Mouse (Mus musculus) cerebral cortex, adult 2 months (tissue): ENCODE measurements around the gene Wdr74.

Experiments used
- WGBS: fragments of 180-500 bp; shearing (Covaris S2); methylation state at CpG from one replicate; pipeline ENCODE4 v1.1.7; 2018; 5-methylcytosine and 5-hydroxymethylcytosine counted together

Gene Wdr74

GRCm38 (mm10) chr19:8735389-8736159 is at the start of gene Wdr74:
Gene Wdr74, plus strand, starts transcription at chr19:8735827.
- WGBS = 1% methylated on average over 32 of the region's 32 CpGs

- WGBS = 27% methylated on average over 9 of the region's 9 CpGs
Measured at GRCm38 (mm10) chr19:8691871-8692539, 43.6 kb upstream of the Wdr74 start.

- 91% methylated on average over 5 of the region's 5 CpGs for WGBS
Measured at GRCm38 (mm10) chr19:8692740-8693139, 42.9 kb upstream of the Wdr74 start.

GRCm38 (mm10) chr19:8695330-8695729 is 40.3 kb upstream of the Wdr74 start:
- WGBS = 43% methylated on average over 6 of the region's 6 CpGs

GRCm38 (mm10) chr19:8699652-8700051 is 36.0 kb upstream of the Wdr74 start:
- 86% methylated on average over 9 of the region's 9 CpGs for WGBS

GRCm38 (mm10) chr19:8702458-8702857 is 33.2 kb upstream of the Wdr74 start:
- 28% methylated on average over 3 of the region's 3 CpGs for WGBS

GRCm38 (mm10) chr19:8703571-8703970 is 32.1 kb upstream of the Wdr74 start:
- WGBS = 51% methylated on average over 4 of the region's 4 CpGs

GRCm38 (mm10) chr19:8705026-8705708 is 30.5 kb upstream of the Wdr74 start:
- 81% methylated on average over 6 of the region's 6 CpGs for WGBS

- 67% methylated on average over 7 of the region's 7 CpGs for WGBS
Measured at GRCm38 (mm10) chr19:8706132-8706667, 29.4 kb upstream of the Wdr74 start.

GRCm38 (mm10) chr19:8706930-8707329 is 28.7 kb upstream of the Wdr74 start:
- WGBS = 96% methylated on average over 7 of the region's 7 CpGs

GRCm38 (mm10) chr19:8708954-8709353 is 26.7 kb upstream of the Wdr74 start:
- 90% methylated on average over 8 of the region's 8 CpGs for WGBS

- 57% methylated on average over 2 of the region's 2 CpGs for WGBS
Measured at GRCm38 (mm10) chr19:8710057-8710456, 25.6 kb upstream of the Wdr74 start.

- 33% methylated on average over 4 of the region's 4 CpGs for WGBS
Measured at GRCm38 (mm10) chr19:8711506-8711905, 24.1 kb upstream of the Wdr74 start.

- WGBS = 41% methylated on average over 10 of the region's 10 CpGs
Measured at GRCm38 (mm10) chr19:8711949-8712869, 23.4 kb upstream of the Wdr74 start.

GRCm38 (mm10) chr19:8712870-8713305 is 22.7 kb upstream of the Wdr74 start:
- WGBS = 1% methylated on average over 13 of the region's 13 CpGs

- under 1% methylated on average over 51 of the region's 51 CpGs for WGBS
Measured at GRCm38 (mm10) chr19:8713306-8713996, 22.2 kb upstream of the Wdr74 start.

- 6% methylated on average over 13 of the region's 13 CpGs for WGBS
Measured at GRCm38 (mm10) chr19:8713997-8714652, 21.5 kb upstream of the Wdr74 start.

- 56% methylated on average over 10 of the region's 10 CpGs for WGBS
Measured at GRCm38 (mm10) chr19:8714653-8715481, 20.8 kb upstream of the Wdr74 start.
